Mouse (Mus musculus) CH12.LX (cell line): ENCODE data around the gene Abi3bp. TPM values are rescaled to one million over a fixed set of nuclear protein-coding genes. Genes with fewer than 3 reads are reported as not detected.

ENCODE experiments used
- DNase-seq: peaks from one replicate; pipeline ENCODE4 v3.0.0-alpha.2; 2013; ENCODE audit errors: extremely low read depth
- H3K27ac ChIP-seq: 2 replicates; pipeline ENCODE4 v1.5.1; 2012; ENCODE audit warnings: low read depth, mild to moderate bottlenecking, control low read depth, moderate library complexity; ENCODE audit not compliant: insufficient read depth
- H3K27me3 ChIP-seq: replicated peaks from 2 replicates; pipeline ENCODE3; 2012; ENCODE audit warnings: inconsistent platforms
- H3K36me3 ChIP-seq, 2 experiments: replicated peaks in 1 of 2; 2 replicates each; pipeline versions ENCODE3 to v1.6.1; 2012; ENCODE audit warnings: inconsistent platforms in 1 of 2, low read length in 1 of 2, mild to moderate bottlenecking in 1 of 2, mixed read lengths in 1 of 2, moderate library complexity in 1 of 2; ENCODE audit not compliant: control insufficient read depth in 1 of 2, insufficient read depth in 1 of 2
- H3K4me1 ChIP-seq, 2 experiments: 2 replicates each; pipeline ENCODE4 v1.6.1; 2012; ENCODE audit warnings: inconsistent platforms in 1 of 2, moderate library complexity in 1 of 2; ENCODE audit not compliant: insufficient read depth in 2 of 2, control insufficient read depth in 1 of 2
- H3K4me2 ChIP-seq: 2 replicates; pipeline ENCODE4 v1.6.1; 2012; ENCODE audit warnings: low read depth, mild to moderate bottlenecking, control low read depth; ENCODE audit not compliant: poor library complexity, insufficient read depth, severe bottlenecking
- H3K4me3 ChIP-seq, 3 experiments: fragments of 150-350 bp in 1 of 3; sonication (generic) in 1 of 3; replicated peaks in 1 of 3; 2 replicates each; pipeline versions ENCODE3 to v1.5.1; 2011 to 2012; ENCODE audit warnings: low read depth in 2 of 3, low read length in 2 of 3, mild to moderate bottlenecking in 2 of 3, moderate library complexity in 2 of 3, control low read depth in 1 of 3, improper control_type of control experiment in 1 of 3, inconsistent platforms in 1 of 3, mixed read lengths in 1 of 3; ENCODE audit not compliant: poor library complexity in 1 of 3
- H3K79me2 ChIP-seq: replicated peaks from 2 replicates; pipeline ENCODE4 v1.6.1; 2012; ENCODE audit warnings: mild to moderate bottlenecking, moderate library complexity; ENCODE audit not compliant: control insufficient read depth, poor library complexity, insufficient read depth, severe bottlenecking; ENCODE audit errors: extremely low read depth
- H3K9ac ChIP-seq: 2 replicates; pipeline ENCODE4 v1.6.1; 2012; ENCODE audit warnings: low read depth, mild to moderate bottlenecking, control low read depth, moderate library complexity; ENCODE audit not compliant: insufficient read depth
- H3K9me3 ChIP-seq: replicated peaks from 2 replicates; pipeline ENCODE3; 2012; ENCODE audit warnings: low read length, inconsistent platforms, mixed read lengths
- CHD2 ChIP-seq: IDR thresholded peaks from 2 replicates; pipeline ENCODE4 v1.6.1; 2011; ENCODE audit warnings: low read length, improper control_type of control experiment
- E2F4 ChIP-seq: IDR thresholded peaks from 2 replicates; pipeline ENCODE4 v1.6.1; 2011; ENCODE audit warnings: low read depth, low read length, improper control_type of control experiment; ENCODE audit not compliant: insufficient replicate concordance
- ELF1 ChIP-seq: IDR thresholded peaks from 2 replicates; pipeline ENCODE4 v1.6.1; 2014; ENCODE audit warnings: low read depth, mild to moderate bottlenecking, inconsistent platforms, low read length, improper control_type of control experiment
- EP300 ChIP-seq: IDR thresholded peaks from 2 replicates; pipeline ENCODE4 v1.6.1; 2011; ENCODE audit warnings: low read length, improper control_type of control experiment
- HCFC1 ChIP-seq: IDR thresholded peaks from 2 replicates; pipeline ENCODE4 v1.6.1; 2012; ENCODE audit warnings: low read depth, mild to moderate bottlenecking, inconsistent platforms, low read length, improper control_type of control experiment
- IRF4 ChIP-seq: IDR thresholded peaks from 2 replicates; pipeline ENCODE4 v1.6.1; 2014; ENCODE audit warnings: low read depth, mild to moderate bottlenecking, inconsistent platforms, low read length, improper control_type of control experiment
- JUND ChIP-seq: conservative IDR thresholded peaks from 2 replicates; pipeline ENCODE4 v1.6.1; 2011; ENCODE audit warnings: low read depth, low read length, improper control_type of control experiment
- MAFK ChIP-seq: IDR thresholded peaks from 2 replicates; pipeline ENCODE4 v1.6.1; 2011; ENCODE audit warnings: low read length, improper control_type of control experiment; ENCODE audit not compliant: insufficient replicate concordance
- NRF1 ChIP-seq: IDR thresholded peaks from 2 replicates; pipeline ENCODE4 v1.6.1; 2014; ENCODE audit warnings: low read depth, mild to moderate bottlenecking, inconsistent platforms, low read length, improper control_type of control experiment, moderate library complexity
- PAX5 ChIP-seq: IDR thresholded peaks from 2 replicates; pipeline ENCODE4 v1.6.1; 2012; ENCODE audit warnings: low read length, inconsistent platforms, mixed read lengths
- POLR2A ChIP-seq: IDR thresholded peaks from 2 replicates; pipeline ENCODE4 v1.6.1; 2011; ENCODE audit warnings: low read depth, mild to moderate bottlenecking, improper control_type of control experiment, low read length
- RCOR1 ChIP-seq: conservative IDR thresholded peaks from 2 replicates; pipeline ENCODE4 v1.6.1; 2012; ENCODE audit warnings: low read depth, mild to moderate bottlenecking, inconsistent platforms, low read length, improper control_type of control experiment
- UBTF ChIP-seq: IDR thresholded peaks from 2 replicates; pipeline ENCODE4 v1.6.1; 2012; ENCODE audit warnings: low read depth, mild to moderate bottlenecking, inconsistent platforms, low read length, improper control_type of control experiment, moderate library complexity
- USF1 ChIP-seq: IDR thresholded peaks from 2 replicates; pipeline ENCODE4 v1.6.1; 2014; ENCODE audit warnings: low read depth, mild to moderate bottlenecking, inconsistent platforms, low read length, improper control_type of control experiment
- ZC3H11A ChIP-seq: IDR thresholded peaks from 2 replicates; pipeline ENCODE4 v1.6.1; 2012; ENCODE audit warnings: low read depth, mild to moderate bottlenecking, inconsistent platforms, low read length, improper control_type of control experiment
- ZKSCAN1 ChIP-seq: IDR thresholded peaks from 2 replicates; pipeline ENCODE4 v1.6.1; 2012; ENCODE audit warnings: low read depth, inconsistent platforms, low read length, improper control_type of control experiment, borderline replicate concordance
- ZMIZ1 ChIP-seq: IDR thresholded peaks from 2 replicates; pipeline ENCODE4 v1.6.1; 2012; ENCODE audit warnings: low read depth, mild to moderate bottlenecking, inconsistent platforms, low read length, improper control_type of control experiment
- ZNF384 ChIP-seq: IDR thresholded peaks from 2 replicates; pipeline ENCODE4 v1.6.1; 2012; ENCODE audit warnings: low read depth, low read length, improper control_type of control experiment, inconsistent platforms
- dilution Hi-C: fragments of 300-500 bp; cut with MboI; formaldehyde crosslinking; loops from 2 replicates; pipeline ENCODE4 v1.14.3; 2020; ENCODE audit warnings: low sequenced_read_pairs; ENCODE audit not compliant: extremely low pct_unique_long_range_greater_than_20kb, extremely low pct_ligation_motif_present
- in situ Hi-C: fragments of 300-500 bp; cut with MboI; formaldehyde crosslinking; loops from 3 replicates; pipeline ENCODE4 v1.14.3; 2019; ENCODE audit warnings: low sequenced_read_pairs, low pct_ligation_motif_present, low pct_unique_long_range_greater_than_20kb, mixed read lengths
- polyA plus RNA-seq: library from polyadenylated mRNA; unstranded; fragments of >175 nt; gene quantifications from 2 replicates; pipeline ENCODE4 v1.2.1, GENCODE M21; 2012; ENCODE audit warnings: low read depth; ENCODE audit not compliant: insufficient read length
- total RNA-seq, 2 experiments: library from RNA; depleted of rRNA; stranded (reverse); fragments of 300-350 nt in 1 of 2; fragments of >200 nt in 1 of 2; gene quantifications; 2 replicates each; pipeline ENCODE4 v1.2.3; 2012 to 2014

Abi3bp gene
- total RNA-seq (2012; rRNA removed), result not detected in 2 replicates
- total RNA-seq (2014; rRNA removed), result not detected in 2 replicates
- 0.13 and 0.14 TPM in 2 replicates for polyA plus RNA-seq

DNA sequence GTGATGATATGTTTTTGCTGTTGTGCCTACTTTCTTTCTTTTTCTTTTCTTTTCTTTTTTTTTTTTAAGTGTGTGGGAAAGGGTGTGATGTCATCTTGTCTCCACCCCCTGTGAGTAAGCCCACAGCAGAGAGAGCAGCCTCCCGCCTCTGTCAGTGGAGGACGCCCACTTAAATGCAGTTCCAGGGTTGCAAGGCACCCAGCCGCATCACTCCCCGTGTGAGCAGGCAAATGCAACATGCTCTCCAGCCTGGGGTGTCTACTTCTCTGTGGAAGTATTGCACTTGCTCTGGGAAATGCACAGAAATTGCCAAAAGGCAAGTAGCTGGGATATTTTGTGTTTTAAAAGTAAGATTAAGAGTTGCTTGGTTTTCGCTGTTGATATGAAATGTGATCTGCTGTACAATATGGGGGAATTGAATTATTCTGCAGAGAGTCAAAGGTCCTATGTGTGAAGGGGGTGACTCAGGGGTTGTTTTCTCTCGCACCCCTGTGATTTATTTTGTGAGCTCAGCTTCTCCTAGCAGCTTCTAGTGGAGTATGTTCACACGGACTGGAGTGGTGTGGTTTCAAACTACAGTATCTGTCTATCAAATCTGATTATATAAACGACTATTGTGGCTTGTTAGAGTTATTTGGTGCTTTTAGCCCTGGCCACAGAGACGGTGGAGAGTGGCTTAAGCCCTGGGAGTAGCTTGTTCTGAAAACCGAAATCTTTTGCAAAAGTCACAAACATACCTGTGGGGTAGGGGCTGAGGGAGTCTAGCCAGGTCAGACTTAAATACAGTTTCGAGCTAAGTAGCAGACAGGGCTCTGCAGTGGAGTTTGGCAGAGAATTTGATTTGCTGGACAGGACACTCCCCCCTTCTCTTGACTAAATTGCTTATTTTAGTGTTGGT, at the start of gene Abi3bp:
TSS of gene Abi3bp (plus strand) at position 202 of the 898 bp plus-strand sequence.
- in situ Hi-C loops, result no loop called here
- H3K9me3 ChIP-seq, result no peaks in the 10 kb centered on the region
- DNase-seq, result no peak
- H3K27me3 ChIP-seq, result no peaks in the 10 kb centered on the region
- dilution Hi-C loops, result no loop called here
- peaks cover 0 to 2% of the 10 kb centered on the region in 2 experiments; a peak in 1 of 4 replicates for H3K4me1 ChIP-seq
- no peaks in the 10 kb centered on the region for H3K36me3 ChIP-seq
- H3K79me2 ChIP-seq, result no peaks in the 10 kb centered on the region
- peak within 1 kb of the TSS; percentile 71 for H3K4me2 ChIP-seq
- H3K27ac ChIP-seq, result no peak within 1 kb of the TSS
- H3K4me3 ChIP-seq, result no peak within 1 kb of the TSS
- H3K9ac ChIP-seq, result no peak within 1 kb of the TSS
- TF ChIP-seq ZNF384 (peak; percentile 31; the same call in 1 of the 2 replicates), USF1 (no peak)
- TF ChIP-seq, all 38 proteins: peak for 1

- DNase-seq, result no peak
- Histone ChIP-seq H3K27me3 (no peaks in the 10 kb centered on the region), H3K4me1 (no peaks in the 10 kb centered on the region), H3K79me2 (no peaks in the 10 kb centered on the region), H3K9ac (no peak overlapping the region), H3K27ac (no peak overlapping the region), H3K4me2 (no peak overlapping the region), H3K36me3 (no peaks in the 10 kb centered on the region), H3K9me3 (peaks cover 2% of the 10 kb centered on the region), H3K4me3 (no peak overlapping the region)
- in situ Hi-C loops (no loop called here), dilution Hi-C loops (no loop called here)
- TF ChIP-seq ZNF384, result no peak
- no peak for TF ChIP-seq ZMIZ1
- no peak for TF ChIP-seq NRF1
- no peak for TF ChIP-seq POLR2A
- TF ChIP-seq RCOR1, result no peak
These were observed 42.1 kb upstream of the Abi3bp start for GRCm38 (mm10) chr16:56435293-56436185.

GRCm38 (mm10) chr16:56440243-56440642, 37.4 kb upstream of the Abi3bp start:
- Histone ChIP-seq H3K27ac (no peak overlapping the region), H3K4me2 (no peak overlapping the region), H3K27me3 (no peaks in the 10 kb centered on the region), H3K4me3 (no peak overlapping the region), H3K79me2 (no peaks in the 10 kb centered on the region), H3K9me3 (peaks cover 2% of the 10 kb centered on the region), H3K36me3 (no peaks in the 10 kb centered on the region), H3K9ac (no peak overlapping the region), H3K4me1 (peaks cover 4 to 6% of the 10 kb centered on the region in 2 experiments; a peak in 3 of 4 replicates)
- no peak for TF ChIP-seq ELF1
- no peak for TF ChIP-seq RCOR1
- TF ChIP-seq UBTF, result no peak
- no peak for TF ChIP-seq PAX5
- no peak for TF ChIP-seq IRF4
- TF ChIP-seq E2F4, result no peak
- TF ChIP-seq HCFC1, result no peak
- TF ChIP-seq MAFK, result no peak
- TF ChIP-seq ZKSCAN1, result no peak
- TF ChIP-seq ZC3H11A, result no peak
- no peak for TF ChIP-seq JUND
- TF ChIP-seq EP300, result no peak
- no peak for TF ChIP-seq ZNF384
- TF ChIP-seq CHD2, result no peak
- no peak for DNase-seq
- dilution Hi-C loops, result no loop called here
- in situ Hi-C loops, result no loop called here
